ENCODE assay signal across 17 mouse cellular contexts in the genomic region with DNA sequence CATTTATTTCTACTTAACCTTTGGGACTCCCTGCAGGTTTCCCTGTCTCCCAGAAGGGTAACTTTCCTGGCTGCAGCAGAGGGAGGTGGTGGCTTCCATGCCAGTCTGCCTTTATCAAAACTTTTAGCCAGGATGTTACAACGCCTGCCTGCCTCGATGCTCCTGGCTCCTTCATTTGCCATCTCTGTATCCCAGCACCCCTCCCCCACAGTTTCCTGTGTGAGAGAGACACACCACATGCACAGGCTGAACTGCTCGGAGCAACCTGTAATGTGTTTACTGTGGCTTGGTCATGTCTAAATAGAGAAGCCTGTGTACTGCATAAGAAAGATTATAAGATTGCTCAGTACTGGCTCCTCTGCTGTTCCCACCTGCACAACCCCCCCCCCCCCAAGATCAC. TPM values are rescaled to one million over a fixed set of nuclear protein-coding genes. Genes with fewer than 3 reads are reported as not detected.
A peak's percentile ranks its signal among the peaks of the same experiment; 100 is the strongest.
DNase-seq lines count a peak whose midpoint lies in the region; TF ChIP-seq lines count a peak whose summit lies in the region.
"Had no signal": no experiment of that assay in that cellular context is flagged by ENCODE, and none has a peak within 500 bp of the region (broad histone marks: within the 10 kb centered on the region; RNA-seq: fewer than 3 reads in every experiment).

No protein-coding gene starts in this region.

- no peaks in the 10 kb centered on the region for H3K79me2 ChIP-seq in liver, adult 2 months (ENCODE audit: control insufficient read depth, insufficient read depth, low read length)

- TF ChIP-seq CTCF in liver, adult 2 months (IDR thresholded peaks at IDR 0.05; ENCODE audit: low read depth, low read length), result no peak

- no peak for TF ChIP-seq POLR2A in liver, adult 2 months (IDR thresholded peaks at IDR 0.05; ENCODE audit: extremely low read depth, insufficient read depth, low read length)

- H3K9ac ChIP-seq in liver, adult 2 months (ENCODE audit: low read depth, low read length), result no peak overlapping the region
- H3K9ac ChIP-seq: embryonic facial prominence, embryonic 13.5 days; forebrain, embryonic 12.5 days; heart, embryonic 12.5 days had no signal

- peak; percentile 41 for DNase-seq in kidney, adult 9 months
- DNase-seq in kidney, postnatal 14 days, result no peak
- DNase-seq in liver, adult 2 months (ENCODE audit: extremely low read depth, low read depth, low spot score), result peak; percentile 45
- DNase-seq in liver, result no peak
- peak; percentile 72 for DNase-seq in thymus, postnatal 4 days
- DNase-seq in thymus, adult 18-20 months, result no peak
- DNase-seq: adrenal gland, adult 2 months; adrenal gland, postnatal 25 days; cerebellum, adult 18-20 months; cerebellum, adult 9-11 months; cerebellum, postnatal 36 days; gastrocnemius, postnatal 10 days; heart, adult 2 months had no signal

- H3K27ac ChIP-seq in liver, adult 2 months (replicated peaks; ENCODE audit: insufficient read depth, low read depth, low read length), result peak overlapping the region; percentile 27; the same call in 1 of the 2 replicates
- H3K27ac ChIP-seq: embryonic facial prominence, embryonic 13.5 days; forebrain, embryonic 12.5 days; heart, adult 2 months had no signal

- no peaks in the 10 kb centered on the region for H3K36me3 ChIP-seq in liver, adult 2 months (ENCODE audit: control insufficient read depth, insufficient read depth, low read length)
- H3K36me3 ChIP-seq: embryonic facial prominence, embryonic 13.5 days; forebrain, embryonic 12.5 days; heart, embryonic 12.5 days; hindbrain, embryonic 10.5 days had no signal

- H3K4me1 ChIP-seq in liver, adult 2 months (ENCODE audit: control insufficient read depth, insufficient read depth, low read length), result peaks cover 24% of the 10 kb centered on the region
- H3K4me1 ChIP-seq: forebrain, embryonic 12.5 days had no signal

- WGBS in liver, adult 2 months, result 2% methylated on average over 3 of the region's 3 CpGs

- no peak overlapping the region for H3K4me3 ChIP-seq in liver, adult 2 months (ENCODE audit: insufficient read depth, low read depth, low read length)
- H3K4me3 ChIP-seq: embryonic facial prominence, embryonic 13.5 days; forebrain, embryonic 12.5 days; heart, adult 2 months; heart, embryonic 12.5 days; hindbrain, embryonic 10.5 days had no signal

- H3K27me3 ChIP-seq in liver, adult 2 months (ENCODE audit: control insufficient read depth, insufficient read depth, low read length), result no peaks in the 10 kb centered on the region

RNA-seq across cellular contexts. Expression of a gene that starts 7.3 kb away (rescaled TPM):
- total RNA-seq in liver, adult 2 months (2014; rRNA removed), result 54.6 and 199 TPM in 2 replicates
- polyA plus RNA-seq in liver, adult 2 months (2012; rRNA removed), result 58.3 and 69.1 TPM in 2 replicates
- polyA plus RNA-seq: forebrain, embryonic 12.5 days had no signal

RNA-seq across cellular contexts. Expression of a gene that starts 11.0 kb away (rescaled TPM):
- total RNA-seq in liver, adult 2 months (2014; rRNA removed), result 1.0 and 4.0 TPM in 2 replicates
- 1.4 and 4.0 TPM in 2 replicates for polyA plus RNA-seq in liver, adult 2 months (2012; rRNA removed)

RNA-seq across cellular contexts. Expression of a gene that starts 43.6 kb away (rescaled TPM):
- 13.0 and 14.9 TPM in 2 replicates for total RNA-seq in liver, adult 2 months (2014; rRNA removed)
- 57.0 and 80.1 TPM in 2 replicates for polyA plus RNA-seq in liver, adult 2 months (2012; rRNA removed)

RNA-seq across cellular contexts. Expression of a gene that starts 48.8 kb away (rescaled TPM):
- total RNA-seq in liver, adult 2 months (2014; rRNA removed), result 0.46 and 0.87 TPM in 2 replicates
- polyA plus RNA-seq in liver, adult 2 months (2012; rRNA removed), result 0.20 and 0.42 TPM in 2 replicates

Comparison
In these comparisons a context has a peak if more than half of its experiments do, and no peak if none do; other contexts are left out.
1. DNase-seq: peak in kidney, adult 9 months (single experiment), liver, adult 2 months (single experiment) and thymus, postnatal 4 days (single experiment); none in kidney, postnatal 14 days (single experiment), liver (single experiment) and thymus, adult 18-20 months (0 of 2).